Mouse (Mus musculus): ENCODE data around the gene Cyb561d1. TPM values are rescaled to one million over a fixed set of nuclear protein-coding genes. Genes with fewer than 3 reads are reported as not detected.

The Cyb561d1 gene
- polyA plus RNA-seq, 1 experiment from 2014 or later: 1.8 TPM

DNA sequence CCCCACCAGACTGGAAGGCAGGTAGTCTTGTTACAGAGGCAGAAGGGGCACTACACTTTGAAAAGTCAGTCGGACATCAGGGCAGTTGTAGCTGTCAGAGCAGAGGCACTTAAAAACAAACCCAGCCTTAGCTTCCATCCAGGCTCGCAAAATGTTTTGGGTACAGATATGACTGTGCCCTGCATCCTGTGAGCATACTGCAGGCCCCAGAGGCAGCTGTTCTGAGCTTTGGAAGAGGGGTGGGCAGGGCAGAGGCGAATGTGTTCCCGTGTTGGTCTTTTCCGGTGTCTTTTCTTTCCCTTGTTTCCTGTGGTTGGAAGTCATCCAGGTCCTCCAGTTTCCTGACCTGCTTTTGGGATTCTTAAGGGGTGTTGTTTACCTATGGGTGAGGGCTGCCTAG lies 11.1 kb downstream of the Cyb561d1 start:
- ATAC-seq (ENCODE audit: insufficient number of reproducible peaks, insufficient read depth, low FRiP score, low read depth): no peak
- WGBS: 41% methylated on average over 5 of the region's 5 CpGs
- no peak overlapping the region for H3K9ac ChIP-seq (ENCODE audit: low read length)
- H3K27ac ChIP-seq (replicated peaks in 1 of 2; ENCODE audit: control insufficient read depth in 1 of 2, insufficient read depth in 1 of 2, low read depth in 2 of 2, low read length in 2 of 2): peak overlapping the region in 1 of 2 experiments; percentile 14; a peak in 1 of 4 replicates
- 0 out of 2 replicates have a peak, but pooled peaks cover 4% of the 10 kb centered on the region for H3K27me3 ChIP-seq (ENCODE audit: control insufficient read depth, insufficient read depth, low read length)
- H3K4me3 ChIP-seq (ENCODE audit: control insufficient read depth in 1 of 2, insufficient read depth in 1 of 2, low read depth in 1 of 2, low read length in 2 of 2): no peak overlapping the region
- 0 out of 2 replicates have a peak, but pooled peaks cover 8% of the 10 kb centered on the region for H3K36me3 ChIP-seq (ENCODE audit: control insufficient read depth, insufficient read depth, low read length)
- H3K4me2 ChIP-seq (ENCODE audit: low read length): 0 out of 2 replicates have a peak overlapping the region, but pooled peaks have one; percentile 13
- peaks cover 13% of the 10 kb centered on the region in 2 experiments for H3K4me1 ChIP-seq (ENCODE audit: control insufficient read depth in 2 of 2, insufficient read depth in 2 of 2, low read length in 2 of 2)
- H3K9me3 ChIP-seq (ENCODE audit: control insufficient read depth, low read length): no peaks in the 10 kb centered on the region

- 73% methylated on average over 9 of the region's 9 CpGs for WGBS
- ATAC-seq (ENCODE audit: insufficient number of reproducible peaks, insufficient read depth, low FRiP score, low read depth): no peak
- no peak overlapping the region for H3K4me3 ChIP-seq (ENCODE audit: control insufficient read depth in 1 of 2, insufficient read depth in 1 of 2, low read depth in 1 of 2, low read length in 2 of 2)
- no peaks in the 10 kb centered on the region for H3K9me3 ChIP-seq (ENCODE audit: control insufficient read depth, low read length)
- peaks cover 11 to 12% of the 10 kb centered on the region in 2 experiments for H3K4me1 ChIP-seq (ENCODE audit: control insufficient read depth in 2 of 2, insufficient read depth in 2 of 2, low read length in 2 of 2)
- H3K36me3 ChIP-seq (ENCODE audit: control insufficient read depth, insufficient read depth, low read length): 0 out of 2 replicates have a peak, but pooled peaks cover 8% of the 10 kb centered on the region
- H3K27ac ChIP-seq (replicated peaks in 1 of 2; ENCODE audit: control insufficient read depth in 1 of 2, insufficient read depth in 1 of 2, low read depth in 2 of 2, low read length in 2 of 2): no peak overlapping the region
- H3K27me3 ChIP-seq (ENCODE audit: control insufficient read depth, insufficient read depth, low read length): peaks cover 9% of the 10 kb centered on the region; the same call in 1 of the 2 replicates
- H3K4me2 ChIP-seq (ENCODE audit: low read length): no peak overlapping the region
- no peak overlapping the region for H3K9ac ChIP-seq (ENCODE audit: low read length)
Measured at GRCm38 (mm10) chr3:108188716-108189490, 12.1 kb downstream of the Cyb561d1 start.

DNA sequence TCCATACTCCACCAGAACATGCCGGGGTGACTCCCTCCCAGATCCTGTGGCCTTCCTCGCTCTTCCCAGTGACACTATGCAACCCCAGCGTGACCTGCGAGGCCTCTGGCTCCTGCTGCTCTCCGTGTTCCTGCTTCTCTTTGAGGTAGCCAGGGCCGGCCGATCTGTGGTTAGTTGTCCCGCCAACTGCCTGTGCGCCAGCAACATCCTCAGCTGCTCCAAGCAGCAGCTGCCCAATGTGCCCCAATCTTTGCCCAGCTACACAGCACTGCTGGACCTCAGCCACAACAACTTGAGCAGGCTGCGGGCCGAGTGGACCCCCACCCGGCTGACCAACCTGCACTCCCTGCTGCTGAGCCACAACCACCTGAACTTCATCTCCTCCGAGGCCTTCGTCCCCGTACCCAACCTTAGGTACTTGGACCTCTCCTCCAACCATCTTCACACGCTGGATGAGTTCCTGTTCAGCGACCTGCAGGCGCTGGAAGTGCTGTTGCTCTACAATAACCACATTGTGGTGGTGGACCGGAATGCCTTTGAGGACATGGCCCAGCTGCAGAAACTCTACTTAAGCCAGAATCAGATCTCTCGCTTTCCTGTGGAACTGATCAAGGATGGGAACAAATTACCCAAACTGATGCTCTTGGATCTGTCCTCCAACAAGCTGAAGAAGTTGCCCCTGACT lies 13.8 kb downstream of the Cyb561d1 start:
- H3K9me3 ChIP-seq (ENCODE audit: control insufficient read depth, low read length): no peaks in the 10 kb centered on the region
- H3K27me3 ChIP-seq (ENCODE audit: control insufficient read depth, insufficient read depth, low read length): peaks cover 9% of the 10 kb centered on the region; the same call in 1 of the 2 replicates
- peak overlapping the region; percentile 75; the same call in 1 of the 2 replicates for H3K9ac ChIP-seq (ENCODE audit: low read length)
- WGBS: 71% methylated on average over 20 of the region's 20 CpGs
- H3K4me3 ChIP-seq (ENCODE audit: control insufficient read depth in 1 of 2, insufficient read depth in 1 of 2, low read depth in 1 of 2, low read length in 2 of 2): peak overlapping the region in 1 of 2 experiments; percentile 67; a peak in 2 of 4 replicates
- H3K36me3 ChIP-seq (ENCODE audit: control insufficient read depth, insufficient read depth, low read length): 0 out of 2 replicates have a peak, but pooled peaks cover 8% of the 10 kb centered on the region
- peaks cover 6% of the 10 kb centered on the region in 2 experiments; a peak in 2 of 4 replicates for H3K4me1 ChIP-seq (ENCODE audit: control insufficient read depth in 2 of 2, insufficient read depth in 2 of 2, low read length in 2 of 2)
- H3K4me2 ChIP-seq (ENCODE audit: low read length): peak overlapping the region; percentile 78
- ATAC-seq (ENCODE audit: insufficient number of reproducible peaks, insufficient read depth, low FRiP score, low read depth): no peak
- no peak overlapping the region for H3K27ac ChIP-seq (replicated peaks in 1 of 2; ENCODE audit: control insufficient read depth in 1 of 2, insufficient read depth in 1 of 2, low read depth in 2 of 2, low read length in 2 of 2)

DNA sequence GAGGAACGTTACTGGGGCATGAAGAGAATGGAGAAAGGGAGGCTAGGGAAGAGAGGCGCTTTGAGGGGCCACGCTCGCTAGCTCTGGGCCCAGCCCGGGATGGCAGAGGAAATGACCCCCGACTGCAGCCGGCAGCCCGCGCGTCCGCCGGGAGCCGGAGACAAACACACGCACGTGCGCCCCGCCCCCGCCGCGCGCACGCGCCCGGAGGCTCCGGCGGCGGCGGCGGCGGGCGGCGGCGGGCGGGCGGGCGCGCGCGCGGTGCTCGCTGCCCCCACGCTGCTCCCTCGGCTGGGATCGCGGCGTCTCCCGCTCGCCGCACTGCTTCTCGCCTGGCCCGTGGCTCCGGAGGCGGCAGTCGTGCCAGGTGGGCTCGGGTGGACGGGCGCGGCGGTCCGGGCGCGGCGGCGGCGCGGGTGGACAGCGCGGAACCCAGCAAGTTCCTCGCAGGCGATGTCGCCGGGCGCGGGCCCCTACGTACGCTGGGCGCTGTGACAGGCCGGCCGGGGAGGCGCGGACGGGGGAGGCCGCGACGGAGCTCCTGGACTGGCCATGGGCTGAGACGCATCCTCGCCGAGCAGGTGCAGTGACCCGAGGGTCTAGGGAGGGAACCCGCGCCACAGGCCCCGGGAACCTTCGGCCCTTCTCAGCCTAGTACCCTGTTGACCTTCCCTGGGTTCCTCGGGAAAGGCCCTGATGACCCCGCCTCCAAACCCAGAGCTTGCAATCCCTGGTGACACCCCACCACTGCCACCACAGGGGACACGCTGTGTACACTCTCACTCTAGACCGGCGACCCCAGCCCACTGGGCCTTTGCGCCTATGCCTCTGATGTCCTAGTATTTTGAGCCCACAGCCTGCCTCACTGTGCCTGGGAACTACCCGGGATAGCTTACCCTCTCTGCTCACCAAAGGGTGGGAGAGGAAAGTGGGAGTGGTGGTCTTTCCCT lies 14.6 kb downstream of the Cyb561d1 start, which contains the start of gene Amigo1:
Amigo1 (plus strand) TSS at position 238 of the 950 bp plus-strand sequence.
- Histone ChIP-seq H3K27ac (replicated peaks in 1 of 2; ENCODE audit: control insufficient read depth in 1 of 2, insufficient read depth in 1 of 2, low read depth in 2 of 2, low read length in 2 of 2) (no peak within 1 kb of the TSS), H3K27me3 (ENCODE audit: control insufficient read depth, insufficient read depth, low read length) (peaks cover 9% of the 10 kb centered on the region; the same call in 1 of the 2 replicates), H3K4me3 (ENCODE audit: control insufficient read depth in 1 of 2, insufficient read depth in 1 of 2, low read depth in 1 of 2, low read length in 2 of 2) (peak within 1 kb of the TSS; percentile 59 to 67), H3K9ac (ENCODE audit: low read length) (peak within 1 kb of the TSS; percentile 75), H3K36me3 (ENCODE audit: control insufficient read depth, insufficient read depth, low read length) (0 out of 2 replicates have a peak, but pooled peaks cover 8% of the 10 kb centered on the region), H3K9me3 (ENCODE audit: control insufficient read depth, low read length) (no peaks in the 10 kb centered on the region), H3K4me2 (ENCODE audit: low read length) (peak within 1 kb of the TSS; percentile 78), H3K4me1 (ENCODE audit: control insufficient read depth in 2 of 2, insufficient read depth in 2 of 2, low read length in 2 of 2) (peaks cover 6% of the 10 kb centered on the region in 2 experiments; a peak in 2 of 4 replicates)
- ATAC-seq (ENCODE audit: insufficient number of reproducible peaks, insufficient read depth, low FRiP score, low read depth): peak; percentile 63
- WGBS: 3% methylated on average over 82 of the region's 100 CpGs

DNA sequence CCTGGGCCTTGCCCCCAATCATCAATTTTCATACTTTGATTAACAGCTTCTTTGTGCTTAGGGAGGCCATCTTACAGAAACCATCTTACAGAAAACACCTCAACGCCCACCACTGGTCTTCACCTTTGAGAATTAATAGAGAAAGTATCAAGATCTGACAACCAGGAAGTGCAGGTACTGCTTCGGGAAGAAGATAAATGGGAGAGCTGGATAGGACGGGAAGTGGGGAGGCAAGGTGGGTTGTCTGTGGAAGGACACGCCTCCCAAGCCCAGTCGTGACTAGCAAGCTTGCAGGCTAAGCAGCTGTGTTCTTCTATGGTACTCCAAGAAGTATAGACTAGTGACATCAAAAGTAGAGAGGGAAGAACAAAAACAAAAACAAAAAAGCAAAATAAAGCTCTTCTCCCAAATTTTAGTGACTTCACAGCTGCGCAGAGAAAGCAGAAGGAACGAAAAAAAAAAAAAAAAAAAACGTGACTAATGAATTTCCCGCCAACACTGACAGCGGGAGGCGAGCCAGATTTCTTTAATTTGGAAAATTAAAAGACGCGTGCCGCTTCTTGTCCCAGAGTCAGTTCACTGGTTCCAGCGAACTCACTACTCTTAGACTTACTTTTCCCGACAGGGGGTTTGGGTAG lies 15.4 kb downstream of the Cyb561d1 start:
- Histone ChIP-seq H3K27ac (replicated peaks in 1 of 2; ENCODE audit: control insufficient read depth in 1 of 2, insufficient read depth in 1 of 2, low read depth in 2 of 2, low read length in 2 of 2) (no peak overlapping the region), H3K9me3 (ENCODE audit: control insufficient read depth, low read length) (no peaks in the 10 kb centered on the region), H3K4me3 (ENCODE audit: control insufficient read depth in 1 of 2, insufficient read depth in 1 of 2, low read depth in 1 of 2, low read length in 2 of 2) (peak overlapping the region; percentile 59 to 67), H3K4me2 (ENCODE audit: low read length) (peak overlapping the region; percentile 78), H3K4me1 (ENCODE audit: control insufficient read depth in 2 of 2, insufficient read depth in 2 of 2, low read length in 2 of 2) (peaks cover 6% of the 10 kb centered on the region in 2 experiments; a peak in 2 of 4 replicates), H3K27me3 (ENCODE audit: control insufficient read depth, insufficient read depth, low read length) (peaks cover 9% of the 10 kb centered on the region; the same call in 1 of the 2 replicates), H3K36me3 (ENCODE audit: control insufficient read depth, insufficient read depth, low read length) (0 out of 2 replicates have a peak, but pooled peaks cover 8% of the 10 kb centered on the region), H3K9ac (ENCODE audit: low read length) (peak overlapping the region; percentile 75)
- ATAC-seq (ENCODE audit: insufficient number of reproducible peaks, insufficient read depth, low FRiP score, low read depth): no peak
- 4% methylated on average over 16 of the region's 16 CpGs for WGBS

- peaks cover 9% of the 10 kb centered on the region; the same call in 1 of the 2 replicates for H3K27me3 ChIP-seq (ENCODE audit: control insufficient read depth, insufficient read depth, low read length)
- no peaks in the 10 kb centered on the region for H3K9me3 ChIP-seq (ENCODE audit: control insufficient read depth, low read length)
- 0 out of 2 replicates have a peak, but pooled peaks cover 8% of the 10 kb centered on the region for H3K36me3 ChIP-seq (ENCODE audit: control insufficient read depth, insufficient read depth, low read length)
- 76% methylated on average over 3 of the region's 3 CpGs for WGBS
- H3K4me2 ChIP-seq (ENCODE audit: low read length): no peak overlapping the region
- H3K9ac ChIP-seq (ENCODE audit: low read length): no peak overlapping the region
- peaks cover 6% of the 10 kb centered on the region in 2 experiments; a peak in 2 of 4 replicates for H3K4me1 ChIP-seq (ENCODE audit: control insufficient read depth in 2 of 2, insufficient read depth in 2 of 2, low read length in 2 of 2)
- no peak for ATAC-seq (ENCODE audit: insufficient number of reproducible peaks, insufficient read depth, low FRiP score, low read depth)
- H3K27ac ChIP-seq (replicated peaks in 1 of 2; ENCODE audit: control insufficient read depth in 1 of 2, insufficient read depth in 1 of 2, low read depth in 2 of 2, low read length in 2 of 2): no peak overlapping the region
- H3K4me3 ChIP-seq (ENCODE audit: control insufficient read depth in 1 of 2, insufficient read depth in 1 of 2, low read depth in 1 of 2, low read length in 2 of 2): no peak overlapping the region
Measured at GRCm38 (mm10) chr3:108184742-108185141, 16.3 kb downstream of the Cyb561d1 start.

Measured in heart, embryonic 14.5 days (tissue).